Comparison of ENCODE assay signal across 9 mouse cellular contexts in genomic region chr17:79894054-79894453, GRCm38 (mm10). TPM values are rescaled to one million over a fixed set of nuclear protein-coding genes. Genes with fewer than 3 reads are reported as not detected.
A peak's percentile ranks its signal among the peaks of the same experiment; 100 is the strongest.
DNase-seq lines count a peak whose midpoint lies in the region; ATAC-seq and TF ChIP-seq lines count a peak whose summit lies in the region.
"Had no signal": no experiment of that assay in that cellular context is flagged by ENCODE, and none has a peak within 500 bp of the region (broad histone marks: within the 10 kb centered on the region; RNA-seq: fewer than 3 reads in every experiment).

No protein-coding gene starts in this region.

- no peak for TF ChIP-seq POLR2A in cortical plate, adult 2 months (IDR thresholded peaks at IDR 0.05; ENCODE audit: extremely low read depth, insufficient read depth, low read length)

- TF ChIP-seq CTCF in cortical plate, adult 2 months (IDR thresholded peaks at IDR 0.05; ENCODE audit: extremely low read depth, insufficient read depth, low read length): no peak

- H3K4me1 ChIP-seq in kidney, embryonic 15.5 days: peaks cover 50% of the 10 kb centered on the region
- peaks cover 6% of the 10 kb centered on the region; the same call in 1 of the 2 replicates for H3K4me1 ChIP-seq in cortical plate, adult 2 months (ENCODE audit: control insufficient read depth, insufficient read depth, low read length)
- peaks cover 14% of the 10 kb centered on the region for H3K4me1 ChIP-seq in hindbrain, embryonic 16.5 days (ENCODE audit: control insufficient read depth, insufficient read depth, low read depth, low read length)
- H3K4me1 ChIP-seq in midbrain, embryonic 15.5 days: peaks cover 22% of the 10 kb centered on the region

- peak overlapping the region; percentile 75 for H3K4me2 ChIP-seq in kidney, embryonic 15.5 days
- peak overlapping the region; percentile 61 for H3K4me2 ChIP-seq in hindbrain, embryonic 16.5 days (ENCODE audit: low read length)
- peak overlapping the region; percentile 81 for H3K4me2 ChIP-seq in midbrain, embryonic 15.5 days

- no peak for ATAC-seq in kidney, embryonic 15.5 days (replicated peaks; ENCODE audit: low FRiP score)
- no peak for ATAC-seq in hindbrain, embryonic 16.5 days
- ATAC-seq in midbrain, embryonic 15.5 days (replicated peaks): no peak
- ATAC-seq in granulocyte monocyte progenitor cell, adult 5-6 weeks (replicated peaks; ENCODE audit: poor library complexity, severe bottlenecking): no peak

- H3K27me3 ChIP-seq in kidney, embryonic 15.5 days: peaks cover 13% of the 10 kb centered on the region
- no peaks in the 10 kb centered on the region; the same call in 1 of the 2 replicates for H3K27me3 ChIP-seq in hindbrain, embryonic 16.5 days (replicated peaks; ENCODE audit: control insufficient read depth, insufficient read depth, low read length)
- peaks cover 11% of the 10 kb centered on the region; the same call in 1 of the 2 replicates for H3K27me3 ChIP-seq in midbrain, embryonic 15.5 days (replicated peaks)

- H3K9ac ChIP-seq in kidney, embryonic 15.5 days: no peak overlapping the region
- H3K9ac ChIP-seq in hindbrain, embryonic 16.5 days (ENCODE audit: low read depth, low read length): no peak overlapping the region
- H3K9ac ChIP-seq in midbrain, embryonic 15.5 days: no peak overlapping the region

- H3K9me3 ChIP-seq in kidney, embryonic 15.5 days (replicated peaks): no peaks in the 10 kb centered on the region
- H3K9me3 ChIP-seq in hindbrain, embryonic 16.5 days (ENCODE audit: control insufficient read depth, low read length): no peaks in the 10 kb centered on the region
- H3K9me3 ChIP-seq in midbrain, embryonic 15.5 days: no peaks in the 10 kb centered on the region

- H3K36me3 ChIP-seq in kidney, embryonic 15.5 days: no peaks in the 10 kb centered on the region
- no peaks in the 10 kb centered on the region for H3K36me3 ChIP-seq in hindbrain, embryonic 16.5 days (ENCODE audit: control insufficient read depth, insufficient read depth, low read length)
- no peaks in the 10 kb centered on the region for H3K36me3 ChIP-seq in midbrain, embryonic 15.5 days (replicated peaks)

- H3K27ac ChIP-seq in kidney, embryonic 15.5 days: no peak overlapping the region
- no peak overlapping the region for H3K27ac ChIP-seq in cortical plate, adult 2 months (ENCODE audit: insufficient read depth, low read length)
- no peak overlapping the region for H3K27ac ChIP-seq in hindbrain, embryonic 16.5 days (ENCODE audit: low read depth, low read length)
- H3K27ac ChIP-seq in midbrain, embryonic 15.5 days: no peak overlapping the region

- peak overlapping the region; percentile 97 for H3K4me3 ChIP-seq in kidney, embryonic 15.5 days (replicated peaks)
- peak overlapping the region; percentile 9; the same call in 1 of the 2 replicates for H3K4me3 ChIP-seq in cortical plate, adult 2 months (ENCODE audit: insufficient read depth, low read length)
- peak overlapping the region; percentile 86 for H3K4me3 ChIP-seq in hindbrain, embryonic 16.5 days (ENCODE audit: low read length)
- H3K4me3 ChIP-seq in midbrain, embryonic 15.5 days: peak overlapping the region; percentile 82; the same call in 1 of the 2 replicates

- no peak for DNase-seq in kidney, postnatal 36 days
- no peak for DNase-seq in retina, embryonic 14.5 days (ENCODE audit: low spot score)
- no peak for DNase-seq in adrenal gland, adult 8-10 months
- DNase-seq: thymus, adult 18-20 months had no signal

- 47% methylated on average over 4 of the region's 4 CpGs for WGBS in kidney, embryonic 15.5 days
- 70% methylated on average over 4 of the region's 4 CpGs for WGBS in hindbrain, embryonic 16.5 days
- WGBS in midbrain, embryonic 15.5 days: 69% methylated on average over 4 of the region's 4 CpGs

RNA-seq across cellular contexts. Expression of gene Atl2, which starts 1.9 kb away (rescaled TPM):
- polyA plus RNA-seq in kidney, embryonic 15.5 days (2015; fragmentation: Nextera tagmentation; extraction: Ambion mirVana): 38.5 and 39.6 TPM in 2 replicates
- polyA plus RNA-seq in cortical plate, adult 2 months (2012; rRNA removed): 41.6 and 43.1 TPM in 2 replicates
- polyA plus RNA-seq in hindbrain, embryonic 16.5 days (2015; fragmentation: Nextera tagmentation; extraction: Ambion mirVana): 38.9 and 39.0 TPM in 2 replicates
- polyA plus RNA-seq in midbrain, embryonic 15.5 days (2015; fragmentation: Nextera tagmentation; extraction: Ambion mirVana): 32.7 and 35.7 TPM in 2 replicates
- 25.1 and 25.4 TPM in 2 replicates for total RNA-seq in granulocyte monocyte progenitor cell, adult 5-6 weeks (2014; fragmentation: Nextera tagmentation)
- total RNA-seq in granulocyte monocyte progenitor cell, adult 5-6 weeks (2017): 33.5 and 40.1 TPM in 2 replicates
- 10 to 100 TPM; 44.4 to 79.1 (median 59.9) TPM for total RNA-seq in adrenal gland, adult 8-10 months (2022)

Comparison
In these comparisons a context has a peak if more than half of its experiments do, and no peak if none do; other contexts are left out.
1. H3K4me3 ChIP-seq: peak in every context shown above with its lines; median percentile 97 in kidney, embryonic 15.5 days; 86 in hindbrain, embryonic 16.5 days; 82 in midbrain, embryonic 15.5 days; 9 in cortical plate, adult 2 months.